Mouse (Mus musculus) Patski (cell line): Measurements from ENCODE around the gene Zfp963. TPM values are rescaled to one million over a fixed set of nuclear protein-coding genes. Genes with fewer than 3 reads are reported as not detected.
"Not testable (repeated sequence)": the region's sequence is repeated elsewhere in the genome, so short reads cannot be mapped to it uniquely, and the experiment has no call there.

Experiments
- ATAC-seq: fragments of 100-300 bp; one replicate; pipeline ENCODE4 v1.8.0; 2021
- CTCF ChIA-PET: fragments of 350-600 bp; sonication (Branson Sonifier 250); formaldehyde crosslinking; loops from one replicate; lab custom pipeline; 2022; ENCODE audit warnings: inconsistent platforms; lab: Charles Lee
- POLR2A ChIA-PET: fragments of 350-600 bp; sonication (Branson Sonifier 250); formaldehyde crosslinking; loops from one replicate; lab custom pipeline; 2022; ENCODE audit warnings: antibody characterized with exemption, inconsistent platforms; lab: Charles Lee
- DNase-seq: peaks from one replicate; pipeline ENCODE4 v3.0.0-alpha.2; 2011; ENCODE audit warnings: low read depth, low spot score
- H3K27me3 ChIP-seq: fragments of 371-371 bp; one replicate; pipeline ENCODE4 v1.5.1; 2021
- CTCF ChIP-seq: fragments of 100-300 bp; IDR thresholded peaks from one replicate; pipeline ENCODE4 v1.5.1; 2021
- in situ Hi-C: fragments of 300-500 bp; cut with MboI; formaldehyde crosslinking; loops from 3 replicates; pipeline ENCODE4 v1.11.1; 2018; ENCODE audit warnings: low pct_unique_long_range_greater_than_20kb, mixed read lengths
- polyA plus RNA-seq: library from polyadenylated mRNA; unstranded; gene quantifications from one replicate; pipeline ENCODE4 v1.2.3, GENCODE M21; 2021

Gene Zfp963
- polyA plus RNA-seq, 1 experiment from 2014 or later, result 3.6 TPM

DNA sequence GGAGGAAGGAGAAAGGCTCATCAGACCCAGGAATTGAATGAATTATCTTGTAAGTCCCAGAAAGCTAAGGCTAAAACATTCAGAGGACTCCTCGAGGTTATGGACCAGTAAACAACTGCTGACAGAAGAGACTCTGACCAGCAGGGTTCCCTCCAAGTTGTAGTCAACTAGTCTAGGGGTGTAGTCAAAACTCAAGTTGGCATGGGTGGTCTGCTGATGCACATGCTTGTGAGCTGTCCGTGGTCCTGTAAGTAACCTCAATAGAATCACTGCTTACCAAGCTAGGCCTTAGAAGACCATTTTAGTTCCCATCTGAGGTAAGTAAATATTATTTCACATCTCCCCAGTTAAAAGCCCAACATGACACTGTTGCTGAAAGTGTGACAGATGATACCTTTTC, 8.5 kb downstream of the Zfp963 start:
- ChIA-PET CTCF (no interaction called here), POLR2A (no interaction called here)
- no peak for DNase-seq
- no peaks in the 10 kb centered on the region for H3K27me3 ChIP-seq
- no peak for ATAC-seq
- in situ Hi-C loops, result no loop called here
- no peak for TF ChIP-seq CTCF

DNA sequence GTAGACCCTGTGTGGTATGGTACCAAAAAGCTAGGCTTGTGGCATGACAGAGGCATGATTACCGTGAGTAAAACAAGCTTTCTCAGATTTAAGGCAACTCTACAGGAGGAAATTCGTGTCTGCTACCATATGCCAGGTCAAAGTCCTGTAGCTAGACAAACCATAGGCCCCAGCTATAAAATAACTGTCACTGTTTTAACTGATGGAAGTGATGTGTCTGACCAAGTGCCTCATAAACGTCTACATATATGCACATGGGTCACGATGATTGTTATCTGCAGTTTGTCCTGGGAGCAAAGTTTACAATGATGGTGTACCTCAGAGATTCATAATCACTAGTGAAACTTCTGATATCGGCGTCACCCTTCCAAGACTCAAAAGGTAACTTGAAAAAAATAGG, 9.0 kb downstream of the Zfp963 start:
- no peak for TF ChIP-seq CTCF
- ATAC-seq (no peak), DNase-seq (no peak)
- ChIA-PET CTCF (interaction anchor here (0.9 to 2.0 kb wide), 2 partner anchors 22 to 115 kb away, joined by 3 to 5 read pairs; partner anchors contain the start of gene Zfp868), POLR2A (no interaction called here)
- in situ Hi-C loops, result no loop called here
- H3K27me3 ChIP-seq, result no peaks in the 10 kb centered on the region

DNA sequence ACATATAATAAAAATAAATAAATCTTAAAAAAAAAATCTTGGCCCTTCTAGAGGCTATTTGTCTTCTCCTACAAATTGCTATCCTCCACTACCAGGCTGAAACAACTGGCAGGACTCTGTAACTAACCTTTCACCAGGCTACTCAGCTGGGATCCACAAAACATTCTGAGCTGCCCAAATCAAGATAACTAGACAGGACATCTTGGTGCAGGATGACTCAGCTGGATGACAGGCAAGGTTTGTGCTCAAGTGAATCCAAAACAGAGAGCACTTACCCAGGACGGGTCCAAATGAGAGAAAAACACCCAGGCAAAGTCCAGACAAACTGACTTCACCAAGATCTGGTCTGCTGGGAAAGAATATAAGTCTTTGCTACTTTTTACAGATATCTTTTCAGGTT, 14.3 kb downstream of the Zfp963 start:
- POLR2A ChIA-PET, result no interaction called here
- no peak for TF ChIP-seq CTCF

DNA sequence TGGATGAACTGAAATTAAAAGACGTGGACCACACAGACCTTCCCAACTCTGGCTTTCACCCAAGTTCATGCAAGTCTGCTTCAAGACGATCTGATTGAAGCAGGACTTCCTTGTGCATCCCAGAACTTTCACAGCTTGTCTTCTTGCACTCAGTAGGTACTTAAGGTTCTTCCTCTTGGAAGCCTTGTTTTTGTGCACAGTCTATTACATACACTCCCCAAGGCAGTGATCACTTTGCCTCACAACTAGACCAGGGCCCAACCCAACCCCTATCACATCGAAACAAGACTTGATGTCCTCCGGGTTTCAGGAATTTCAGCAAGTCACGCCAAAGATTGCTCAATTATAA, 32.6 kb downstream of the Zfp963 start:
- CTCF ChIA-PET, result interaction anchor here (1.6 kb wide), 1 partner anchor 92 kb away, joined by 6 read pairs; the partner anchor contains the start of gene Zfp868
- no peak for ATAC-seq
- peaks cover 4% of the 10 kb centered on the region for H3K27me3 ChIP-seq

More for the DNA sequence above, 14.3 kb downstream of the Zfp963 start:
- no peaks in the 10 kb centered on the region for H3K27me3 ChIP-seq
- ATAC-seq (no peak), DNase-seq (no peak)
- in situ Hi-C loops, result no loop called here
- CTCF ChIA-PET, result no interaction called here

DNA sequence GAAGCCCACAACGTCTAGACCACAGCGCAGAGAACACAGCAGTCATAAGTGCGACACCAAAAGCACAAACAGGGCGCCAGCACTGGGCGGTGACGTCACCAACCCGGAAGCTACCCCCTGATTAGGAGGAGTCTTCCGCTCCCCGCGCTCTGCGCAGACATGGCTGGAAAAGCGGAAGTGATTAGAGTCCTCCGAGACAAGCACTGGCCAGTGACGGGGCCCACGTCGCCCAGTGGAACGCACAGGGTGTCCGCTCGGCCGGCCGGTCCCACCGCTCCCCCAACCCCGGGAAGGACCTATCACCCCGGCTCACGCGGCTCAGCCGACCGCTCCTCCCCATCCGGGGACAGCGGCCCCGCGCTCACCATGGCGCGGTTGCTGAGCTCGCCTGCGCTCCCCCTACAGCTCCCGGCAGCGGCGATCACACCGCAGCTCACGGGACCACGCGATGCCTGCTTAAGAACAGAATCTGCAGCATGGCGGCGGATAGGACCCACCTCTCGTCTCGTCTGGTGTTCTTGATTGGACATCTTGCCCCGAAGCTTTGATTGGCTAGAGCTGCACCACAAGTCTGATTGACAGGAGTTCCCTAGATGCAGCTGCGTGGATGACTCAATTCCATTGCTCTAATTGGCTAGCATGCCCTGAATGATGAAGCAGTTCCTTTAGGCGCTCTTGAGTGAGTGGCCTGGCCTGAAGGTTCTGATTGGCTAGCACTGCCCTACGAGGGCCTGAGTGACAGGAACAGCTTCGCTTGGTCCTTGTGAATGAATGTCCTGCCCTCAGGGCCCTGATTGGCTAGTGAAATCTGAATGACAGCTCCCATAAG, 33.2 kb downstream of the Zfp963 start:
- CTCF ChIA-PET, result interaction anchor here (1.6 kb wide), 1 partner anchor 91 kb away, joined by 6 read pairs; the partner anchor contains the start of gene Zfp868
- in situ Hi-C loops, result no loop called here
- H3K27me3 ChIP-seq, result peaks cover under 1% of the 10 kb centered on the region
- no peak for TF ChIP-seq CTCF
- ATAC-seq (peak; percentile 99), DNase-seq (peak; percentile 98)
- POLR2A ChIA-PET, result interaction anchor here (0.6 to 1.1 kb wide), 4 partner anchors 12 to 1183 kb away, joined by 3 to 4 read pairs (median 4); partner anchors contain the start of gene Zfp963

More for the DNA sequence above, 32.6 kb downstream of the Zfp963 start:
- in situ Hi-C loops, result no loop called here
- POLR2A ChIA-PET, result interaction anchor here (0.6 to 1.1 kb wide), 4 partner anchors 13 to 1182 kb away, joined by 3 to 4 read pairs (median 4); partner anchors contain the start of gene Zfp963
- no peak for DNase-seq
- no peak for TF ChIP-seq CTCF

DNA sequence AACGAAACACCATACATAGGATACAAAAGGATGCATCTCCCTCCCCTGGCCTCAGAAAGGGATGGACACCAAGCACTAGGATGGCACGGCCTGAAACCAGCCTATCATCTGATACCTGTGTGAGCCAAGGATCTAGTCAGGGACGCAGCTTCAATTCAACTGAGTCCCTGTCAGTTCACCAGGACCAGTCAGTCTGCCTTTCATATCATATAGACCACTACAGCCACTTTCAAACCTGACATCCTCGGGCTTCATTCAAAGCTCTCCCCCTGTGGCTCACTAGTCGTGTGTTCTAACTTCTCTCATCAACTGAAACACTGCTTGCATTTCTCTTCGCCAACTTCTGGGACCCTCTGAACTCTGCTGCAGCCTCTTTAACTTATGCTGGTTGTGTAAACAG, 34.4 kb downstream of the Zfp963 start:
- in situ Hi-C loops, result no loop called here
- ChIA-PET POLR2A (no interaction called here), CTCF (no interaction called here)
- DNase-seq (no peak), ATAC-seq (no peak)
- no peaks in the 10 kb centered on the region for H3K27me3 ChIP-seq
- TF ChIP-seq CTCF, result no peak

DNA sequence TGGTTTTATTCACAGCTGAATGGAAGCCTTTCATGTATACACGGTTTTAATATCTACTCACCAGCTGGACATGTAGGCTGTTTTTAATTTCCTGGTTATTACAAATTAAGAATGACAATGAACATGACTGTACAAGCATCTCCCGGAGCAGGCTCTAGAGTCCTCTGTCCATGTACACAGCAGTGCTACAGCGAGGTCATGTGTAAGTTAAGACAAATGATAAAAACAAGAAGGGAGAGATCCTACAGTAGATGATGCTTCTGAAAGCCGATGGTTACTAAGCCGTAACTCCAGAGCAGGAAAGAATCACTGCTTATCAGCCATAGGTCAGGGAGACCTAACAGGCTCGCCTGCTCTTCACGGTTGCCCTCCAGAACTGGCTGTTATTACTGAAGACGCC, 36.3 kb downstream of the Zfp963 start:
- no peak for DNase-seq
- no peaks in the 10 kb centered on the region for H3K27me3 ChIP-seq
- POLR2A ChIA-PET, result no interaction called here
- CTCF ChIA-PET, result no interaction called here
- TF ChIP-seq CTCF, result no peak
- in situ Hi-C loops, result no loop called here
- no peak for ATAC-seq

DNA sequence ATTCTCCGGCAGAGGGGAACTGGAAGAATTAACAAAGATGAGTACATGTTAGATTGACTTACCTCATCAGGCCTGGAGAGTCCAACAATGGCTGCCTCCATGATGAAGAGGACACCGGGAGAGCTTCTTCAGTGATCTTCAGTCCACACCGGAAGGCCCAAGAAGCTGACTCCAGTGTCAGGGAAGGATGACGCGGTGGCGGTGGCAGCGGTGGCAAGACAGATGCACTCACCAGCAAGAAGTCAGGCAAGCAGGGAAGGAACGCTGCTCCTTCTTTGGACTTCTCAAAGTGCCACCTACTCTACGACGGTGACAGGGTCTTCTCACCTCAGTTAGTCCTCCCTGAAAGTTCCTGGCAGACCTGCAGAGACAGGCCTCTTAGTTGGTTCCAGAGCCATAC, 39.1 kb downstream of the Zfp963 start, which contains the start of gene Zfp869:
TSS of gene Zfp869 (minus strand) at position 101 of the 400 bp plus-strand sequence.
- CTCF ChIA-PET, ATAC-seq, in situ Hi-C loops, H3K27me3 ChIP-seq, POLR2A ChIA-PET, DNase-seq: not testable (repeated sequence)

DNA sequence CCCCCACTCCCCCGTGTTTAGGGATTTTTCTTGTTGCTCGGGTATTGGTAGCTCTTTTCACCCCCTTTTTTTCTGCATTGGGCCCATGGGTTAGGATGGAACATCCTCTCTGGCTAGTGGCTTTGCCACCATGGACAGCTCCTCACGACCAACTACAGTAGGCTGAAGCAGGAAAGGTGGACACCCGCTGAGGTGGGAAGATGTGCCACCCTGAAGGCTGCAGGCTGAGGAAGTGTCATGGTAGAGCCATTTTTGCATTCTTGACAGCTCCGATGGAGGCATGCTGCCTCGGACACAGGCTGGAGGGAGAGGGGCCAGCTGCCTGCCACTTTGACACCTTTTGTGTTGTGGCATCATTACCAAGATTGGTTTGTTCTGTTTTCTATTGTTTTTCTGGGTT, 48.0 kb downstream of the Zfp963 start:
- in situ Hi-C loops, result no loop called here
- no peak for DNase-seq
- no peaks in the 10 kb centered on the region for H3K27me3 ChIP-seq
- TF ChIP-seq CTCF, result no peak
- no peak for ATAC-seq
- CTCF ChIA-PET, result no interaction called here
- POLR2A ChIA-PET, result no interaction called here

Other genes with a start within 250 kb of the Zfp963 start
- gene Gm7697, start 227.0 kb downstream of the Zfp963 start, polyA plus RNA-seq, result not detected
- gene Zfp868, start 124.4 kb downstream of the Zfp963 start, polyA plus RNA-seq, result 25.5 TPM
- gene Zfp964, start 95.5 kb downstream of the Zfp963 start, polyA plus RNA-seq, result 3.0 TPM
- gene Zfp869, start 39.2 kb downstream of the Zfp963 start, polyA plus RNA-seq, result 21.1 TPM
- gene Gm20422, start 24.9 kb upstream of the Zfp963 start, polyA plus RNA-seq, result 0.15 TPM
- 55.4 TPM for gene Atp13a1, start 41.2 kb upstream of the Zfp963 start, polyA plus RNA-seq
- 17.6 TPM for gene Zfp866, start 41.2 kb upstream of the Zfp963 start, polyA plus RNA-seq
- gene Gmip, start 58.7 kb upstream of the Zfp963 start, polyA plus RNA-seq, result 17.8 TPM
- 8.3 TPM for gene Lpar2, start 72.5 kb upstream of the Zfp963 start, polyA plus RNA-seq
- 8.0 TPM for gene Pbx4, start 82.5 kb upstream of the Zfp963 start, polyA plus RNA-seq
- gene Cilp2, start 137.7 kb upstream of the Zfp963 start, polyA plus RNA-seq, result 0.03 TPM
- gene Tssk6, start 152.2 kb upstream of the Zfp963 start, polyA plus RNA-seq, result 3.7 TPM
- 199 TPM for gene Ndufa13, start 152.6 kb upstream of the Zfp963 start, polyA plus RNA-seq
- gene Yjefn3, start 152.7 kb upstream of the Zfp963 start, polyA plus RNA-seq, result 5.3 TPM
- 75.2 TPM for gene Gatad2a, start 246.4 kb upstream of the Zfp963 start, polyA plus RNA-seq